Mouse (Mus musculus): Measurements from ENCODE around the gene Pdzk1.

- TF ChIP-seq CTCF (IDR thresholded peaks at IDR 0.05; ENCODE audit: borderline replicate concordance, insufficient read depth, low read depth, low read length) (no peak), POLR2A (IDR thresholded peaks at IDR 0.05; ENCODE audit: borderline replicate concordance, insufficient read depth, low read length) (no peak)
Measured at GRCm38 (mm10) chr3:96874808-96875571, 45.9 kb downstream of the Pdzk1 start.

All from cerebellum, adult 2 months (tissue).